Mouse (Mus musculus): ENCODE data around the gene Llcfc1.

GRCm38 (mm10) chr6:41684911-41685310 lies 680 bp downstream of the Llcfc1 start:
- TF ChIP-seq CTCF (IDR thresholded peaks at IDR 0.05) (no peak), EP300 (IDR thresholded peaks at IDR 0.05; ENCODE audit: insufficient read depth, low read depth, low read length) (no peak)
